Mouse (Mus musculus): Measurements from ENCODE around the gene Snapc1.

DNA sequence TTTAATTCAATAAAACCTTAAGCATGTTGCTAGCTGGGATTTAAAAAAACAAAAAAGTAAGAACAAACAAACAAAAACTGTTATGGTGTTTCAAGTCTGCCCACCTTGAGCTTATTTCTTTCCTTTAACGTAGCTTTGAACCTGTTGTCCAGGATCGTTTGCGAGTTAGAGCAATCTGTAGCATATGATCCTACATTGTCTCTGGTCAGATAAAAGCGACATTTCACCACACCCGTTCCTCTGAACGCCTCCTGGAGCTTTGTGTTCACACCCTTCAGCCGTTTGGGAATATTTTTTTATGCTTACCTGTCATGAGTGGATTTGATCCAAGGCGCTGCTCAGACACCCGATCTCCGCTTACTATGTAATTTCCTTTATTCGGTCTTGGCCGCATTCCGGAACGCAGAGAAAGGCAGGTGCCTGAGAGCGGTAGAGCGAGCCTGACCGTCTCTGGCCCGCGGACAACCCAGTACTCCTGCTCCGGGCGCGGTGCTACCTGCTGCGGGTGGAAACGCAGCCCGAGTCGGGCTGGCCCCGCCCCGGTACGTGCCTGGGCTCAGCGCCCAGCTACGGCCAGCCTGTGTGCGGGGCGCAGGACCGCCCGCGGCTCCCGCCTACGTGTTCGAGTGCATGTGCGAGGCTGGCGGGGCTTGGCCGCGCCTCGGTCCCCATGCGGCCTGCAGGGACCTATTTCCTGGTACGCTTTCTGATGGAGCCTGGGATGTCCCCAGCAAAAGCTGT lies 14.8 kb upstream of the Snapc1 start:
- TF ChIP-seq POLR2A (IDR thresholded peaks at IDR 0.05; ENCODE audit: borderline replicate concordance, insufficient read depth, low read length) (peak; percentile 46; the same call in 1 of the 2 replicates), CTCF (IDR thresholded peaks at IDR 0.05; ENCODE audit: borderline replicate concordance, insufficient read depth, low read depth, low read length) (no peak)
